Mouse (Mus musculus) midbrain, embryonic 16.5 days (tissue): Measurements from ENCODE around the gene Shq1. TPM values are rescaled to one million over a fixed set of nuclear protein-coding genes. Genes with fewer than 3 reads are reported as not detected.

Experiments
- ATAC-seq: fragments of 200-750 bp; cut with Nextera tagmentation; 2 replicates; pipeline ENCODE4 v1.8.0; 2017; ENCODE audit warnings: moderate TSS enrichment
- H3K27ac ChIP-seq: fragments of 300-500 bp; sonication (generic); 2 replicates; pipeline ENCODE4 v1.5.1; 2014; ENCODE audit warnings: mild to moderate bottlenecking, low read length, mixed read lengths
- H3K27me3 ChIP-seq: fragments of 300-500 bp; sonication (generic); 2 replicates; pipeline ENCODE4 v1.6.1; 2014; ENCODE audit warnings: low read depth, low read length, mixed read lengths; ENCODE audit not compliant: control insufficient read depth, insufficient read depth
- H3K36me3 ChIP-seq: fragments of 300-500 bp; sonication (generic); 2 replicates; pipeline ENCODE4 v1.6.1; 2014; ENCODE audit warnings: mild to moderate bottlenecking, low read length, moderate library complexity, mixed read lengths; ENCODE audit not compliant: control insufficient read depth, insufficient read depth
- H3K4me1 ChIP-seq: fragments of 300-500 bp; sonication (generic); 2 replicates; pipeline ENCODE4 v1.6.1; 2014; ENCODE audit warnings: mild to moderate bottlenecking, low read length, mixed read lengths; ENCODE audit not compliant: control insufficient read depth, insufficient read depth
- H3K4me2 ChIP-seq: fragments of 300-500 bp; sonication (generic); 2 replicates; pipeline ENCODE4 v1.6.1; 2014; ENCODE audit warnings: mild to moderate bottlenecking, low read length, mixed read lengths
- H3K4me3 ChIP-seq: fragments of 300-500 bp; sonication (generic); 2 replicates; pipeline ENCODE4 v1.5.1; 2014; ENCODE audit warnings: low read depth, mild to moderate bottlenecking, low read length, moderate library complexity, mixed read lengths
- H3K9ac ChIP-seq: fragments of 300-500 bp; sonication (generic); 2 replicates; pipeline ENCODE4 v1.6.1; 2014; ENCODE audit warnings: low read depth, low read length, mixed read lengths
- H3K9me3 ChIP-seq: fragments of 300-500 bp; sonication (generic); replicated peaks from 2 replicates; pipeline ENCODE4 v1.6.1; 2014; ENCODE audit warnings: mild to moderate bottlenecking, low read length, mixed read lengths; ENCODE audit not compliant: control insufficient read depth, poor library complexity, severe bottlenecking
- WGBS: fragments of 180-500 bp; shearing (Covaris S2); extraction: QIAGEN DNeasy Blood & Tissue Kit; methylation state at CpG from one replicate; pipeline ENCODE4 v1.1.7; 2014; 5-methylcytosine and 5-hydroxymethylcytosine counted together
- polyA plus RNA-seq: library from polyadenylated mRNA; unstranded; fragments of >200 nt; fragmentation: Nextera tagmentation; extraction: Ambion mirVana; gene quantifications from 2 replicates; pipeline ENCODE4 v1.2.1, GENCODE M21; 2015

Gene Shq1
- polyA plus RNA-seq, 1 experiment from 2014 or later: 9.7 TPM

DNA sequence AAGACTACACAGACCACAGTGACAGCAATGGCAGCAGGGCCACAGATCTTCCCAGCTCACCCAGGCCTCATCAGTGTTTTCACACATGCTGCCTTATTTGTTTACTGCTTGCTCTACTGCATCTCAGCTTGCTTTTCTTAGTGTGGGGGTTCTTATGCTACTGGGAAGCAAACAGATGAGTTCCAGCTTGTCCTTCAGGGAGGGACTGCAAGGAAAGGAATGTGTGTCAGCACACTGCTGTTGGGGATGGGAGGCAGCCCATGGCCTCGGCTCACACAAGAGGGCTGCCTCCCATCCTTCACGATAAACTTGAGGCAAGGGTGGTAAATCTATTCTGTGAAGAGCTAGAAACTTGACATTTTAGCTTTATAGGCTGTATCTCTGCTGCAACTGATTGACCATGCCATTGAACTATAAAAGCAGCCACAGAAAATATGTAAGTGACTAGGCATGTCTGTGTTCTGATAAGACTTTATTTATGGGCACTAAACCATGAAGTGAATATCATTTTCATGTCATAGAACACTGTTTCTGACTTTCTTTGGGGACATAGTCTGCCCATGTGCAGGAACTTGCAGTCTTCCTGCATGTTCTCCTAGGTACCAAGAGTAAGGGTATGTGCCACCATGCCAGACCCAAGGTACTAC is 48.0 kb downstream of the Shq1 start:
- WGBS: 76% methylated on average over 2 of the region's 2 CpGs
- H3K4me1 ChIP-seq: no peaks in the 10 kb centered on the region
- no peak overlapping the region for H3K9ac ChIP-seq
- H3K27me3 ChIP-seq: no peaks in the 10 kb centered on the region
- no peak overlapping the region for H3K27ac ChIP-seq
- ATAC-seq: no peak
- no peaks in the 10 kb centered on the region for H3K9me3 ChIP-seq
- H3K4me2 ChIP-seq: no peak overlapping the region
- H3K4me3 ChIP-seq: no peak overlapping the region
- H3K36me3 ChIP-seq: no peaks in the 10 kb centered on the region

DNA sequence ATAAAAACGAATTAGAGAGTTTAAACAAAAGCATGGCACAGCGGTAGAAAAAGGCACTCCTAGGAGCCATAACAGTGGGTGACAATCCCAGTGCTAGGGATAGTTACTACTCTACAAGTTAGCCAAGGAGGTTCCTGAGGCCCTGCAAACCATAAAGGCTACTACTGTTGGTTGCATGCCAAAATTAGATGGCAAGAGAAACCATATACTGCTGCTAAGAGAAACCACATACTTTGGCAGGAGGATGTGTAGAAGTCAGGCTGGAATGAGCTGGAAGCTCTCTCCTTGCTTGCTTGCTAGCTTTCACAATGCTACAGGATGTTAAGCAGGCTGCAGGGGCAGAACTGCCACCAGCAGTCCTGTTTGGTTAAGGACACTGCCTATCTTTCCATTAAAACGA is 50.5 kb downstream of the Shq1 start:
- Histone ChIP-seq H3K27ac (no peak overlapping the region), H3K36me3 (no peaks in the 10 kb centered on the region), H3K4me1 (no peaks in the 10 kb centered on the region), H3K27me3 (no peaks in the 10 kb centered on the region), H3K9ac (no peak overlapping the region), H3K4me3 (no peak overlapping the region), H3K4me2 (no peak overlapping the region), H3K9me3 (no peaks in the 10 kb centered on the region)
- ATAC-seq: no peak
- 92% methylated on average over 3 of the region's 3 CpGs for WGBS

DNA sequence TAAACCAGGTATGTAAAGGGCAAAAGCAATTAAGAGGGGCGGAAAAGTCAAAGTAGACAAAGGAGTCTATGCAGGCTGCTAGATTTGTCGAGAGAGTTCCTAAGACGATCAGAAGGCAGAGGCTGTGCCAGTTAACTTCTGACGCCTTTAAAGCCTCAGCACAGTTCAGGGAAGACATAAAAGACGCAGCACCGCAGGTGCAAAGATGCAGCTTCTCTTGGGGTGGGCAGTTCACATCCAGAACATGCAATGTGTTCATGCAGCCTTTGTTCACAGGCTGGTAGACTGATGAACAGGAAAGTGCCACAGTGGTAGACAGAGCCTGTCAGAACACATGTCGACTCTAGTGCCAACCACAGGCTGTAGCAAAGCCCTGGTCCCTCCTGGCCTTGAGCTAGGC is 51.6 kb downstream of the Shq1 start:
- no peaks in the 10 kb centered on the region for H3K27me3 ChIP-seq
- H3K4me2 ChIP-seq: no peak overlapping the region
- H3K9me3 ChIP-seq: no peaks in the 10 kb centered on the region
- H3K36me3 ChIP-seq: no peaks in the 10 kb centered on the region
- H3K9ac ChIP-seq: no peak overlapping the region
- 0 out of 2 replicates have a peak, but pooled peaks cover under 1% of the 10 kb centered on the region for H3K4me1 ChIP-seq
- no peak overlapping the region for H3K27ac ChIP-seq
- H3K4me3 ChIP-seq: no peak overlapping the region
- no peak for ATAC-seq
- WGBS: 93% methylated on average over 7 of the region's 7 CpGs

DNA sequence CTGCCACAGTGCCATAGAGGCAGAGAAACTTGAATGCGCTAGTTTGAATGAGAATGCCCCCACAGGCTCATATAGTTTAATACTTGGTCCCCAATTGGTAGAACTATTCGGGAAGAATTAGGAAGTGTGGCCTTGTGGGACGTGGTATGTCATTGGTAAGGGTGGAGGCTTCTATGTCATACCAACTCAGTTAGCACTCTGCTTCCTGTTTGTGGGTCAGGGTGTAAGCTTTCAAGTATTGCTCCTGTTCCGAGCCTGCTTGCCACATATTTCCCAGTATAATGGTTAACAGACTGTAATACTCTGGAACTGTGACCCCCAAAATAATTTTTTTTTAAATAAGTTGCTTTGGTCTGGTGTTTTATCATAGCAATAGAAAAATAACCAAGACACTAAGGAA is 54.8 kb downstream of the Shq1 start:
- H3K27me3 ChIP-seq: no peaks in the 10 kb centered on the region
- no peaks in the 10 kb centered on the region for H3K9me3 ChIP-seq
- H3K4me2 ChIP-seq: no peak overlapping the region
- no peaks in the 10 kb centered on the region for H3K36me3 ChIP-seq
- WGBS: 95% methylated on average over 4 of the region's 4 CpGs
- H3K4me3 ChIP-seq: no peak overlapping the region
- 0 out of 2 replicates have a peak, but pooled peaks cover 4% of the 10 kb centered on the region for H3K4me1 ChIP-seq
- H3K9ac ChIP-seq: no peak overlapping the region
- H3K27ac ChIP-seq: no peak overlapping the region
- no peak for ATAC-seq

DNA sequence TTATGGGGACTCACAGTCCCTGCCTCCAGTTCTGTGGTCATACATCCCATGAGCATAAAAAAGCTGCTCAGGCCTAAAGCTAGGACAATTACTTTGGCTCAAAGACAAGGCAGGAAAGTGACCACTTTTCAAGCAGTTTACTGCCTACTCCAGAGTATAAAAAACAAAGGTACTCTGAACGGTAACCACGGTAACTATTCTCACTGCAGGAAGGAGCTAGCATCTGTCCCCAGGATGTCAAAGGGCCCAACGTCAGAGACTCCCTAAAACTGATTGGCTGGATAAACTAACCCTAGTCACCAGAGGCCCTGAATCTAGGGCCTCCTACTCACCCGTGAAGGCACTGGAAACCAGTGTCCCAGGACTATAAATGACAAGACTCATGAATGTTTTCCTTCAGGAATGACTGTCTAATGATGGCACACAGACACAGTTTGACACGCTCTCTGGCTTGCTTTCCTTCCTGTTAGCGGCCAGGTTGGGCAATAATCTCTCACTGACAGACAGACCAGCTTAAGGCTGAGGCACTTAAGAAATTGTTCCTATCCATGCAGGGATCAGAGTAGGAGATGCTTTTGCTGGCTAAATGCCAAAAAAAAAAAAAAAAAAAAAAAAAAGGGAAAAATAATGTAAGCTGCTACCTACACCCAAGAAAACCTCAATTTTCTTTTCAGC is 57.2 kb downstream of the Shq1 start:
- no peaks in the 10 kb centered on the region for H3K9me3 ChIP-seq
- H3K4me1 ChIP-seq: 0 out of 2 replicates have a peak, but pooled peaks cover 4% of the 10 kb centered on the region
- H3K4me2 ChIP-seq: no peak overlapping the region
- no peaks in the 10 kb centered on the region for H3K27me3 ChIP-seq
- WGBS: 47% methylated on average over 6 of the region's 6 CpGs
- no peaks in the 10 kb centered on the region for H3K36me3 ChIP-seq
- H3K9ac ChIP-seq: no peak overlapping the region
- H3K27ac ChIP-seq: no peak overlapping the region
- no peak; the same call in 1 of the 2 replicates for ATAC-seq
- no peak overlapping the region for H3K4me3 ChIP-seq

DNA sequence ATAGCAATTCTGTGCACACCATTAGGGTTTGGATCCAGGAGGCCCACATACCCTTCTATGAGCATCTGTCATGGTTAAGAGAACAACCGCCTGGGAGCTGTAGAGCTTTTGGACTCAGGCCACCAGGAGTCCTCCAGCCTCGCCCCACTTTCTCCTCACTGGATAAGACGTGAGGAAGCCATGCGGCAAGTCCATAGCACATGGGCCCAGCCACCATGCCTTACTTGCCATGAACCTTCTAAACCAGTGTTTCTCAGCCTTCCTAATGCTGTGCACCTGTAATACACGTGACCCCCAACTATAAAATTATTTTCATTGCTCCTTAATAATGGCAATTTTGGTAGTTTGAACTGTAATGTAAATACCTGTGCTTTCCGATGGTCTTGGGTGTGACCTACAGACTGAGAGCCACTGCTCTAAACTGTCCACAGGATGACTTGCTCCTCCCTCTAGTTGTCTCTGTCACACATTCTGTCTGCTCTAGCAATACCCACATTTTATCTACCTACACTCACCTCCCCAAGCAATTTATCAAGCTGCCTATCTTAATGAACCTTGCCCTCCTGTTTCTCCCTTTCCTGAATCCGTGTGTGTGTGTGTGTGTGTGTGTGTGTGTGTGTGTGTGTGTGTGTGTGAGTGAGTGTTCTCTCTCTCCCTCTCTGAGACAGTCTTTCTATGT is 59.9 kb downstream of the Shq1 start:
- ATAC-seq: no peak
- H3K27me3 ChIP-seq: no peaks in the 10 kb centered on the region
- H3K9me3 ChIP-seq: no peaks in the 10 kb centered on the region
- no peak overlapping the region for H3K4me3 ChIP-seq
- no peak overlapping the region for H3K9ac ChIP-seq
- H3K36me3 ChIP-seq: no peaks in the 10 kb centered on the region
- H3K4me2 ChIP-seq: no peak overlapping the region
- 0 out of 2 replicates have a peak, but pooled peaks cover 4% of the 10 kb centered on the region for H3K4me1 ChIP-seq
- 92% methylated on average over 7 of the region's 7 CpGs for WGBS
- no peak overlapping the region for H3K27ac ChIP-seq

DNA sequence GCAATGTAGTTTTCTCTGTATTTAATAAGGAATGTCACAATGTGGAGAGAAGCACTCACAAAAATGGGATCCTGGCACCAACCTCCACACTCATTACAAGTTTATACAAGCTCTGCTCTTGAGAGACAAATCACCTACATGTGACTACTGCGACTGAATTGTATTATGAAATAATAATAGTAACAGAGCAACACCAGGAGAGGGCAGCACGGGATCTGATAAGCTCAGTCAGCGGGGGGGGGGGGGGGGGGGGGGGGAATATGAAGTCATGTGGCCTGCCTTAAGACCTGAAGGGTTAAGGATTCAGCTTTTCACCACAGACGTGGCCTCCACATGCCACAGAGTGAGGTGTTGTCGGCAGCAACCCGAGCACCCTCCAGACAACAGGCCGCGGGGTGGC is 60.8 kb downstream of the Shq1 start:
- Histone ChIP-seq H3K27ac (no peak overlapping the region), H3K9me3 (no peaks in the 10 kb centered on the region), H3K27me3 (no peaks in the 10 kb centered on the region), H3K36me3 (no peaks in the 10 kb centered on the region), H3K4me3 (no peak overlapping the region), H3K4me1 (0 out of 2 replicates have a peak, but pooled peaks cover 4% of the 10 kb centered on the region), H3K9ac (no peak overlapping the region), H3K4me2 (no peak overlapping the region)
- no peak for ATAC-seq
- 84% methylated on average over 7 of the region's 8 CpGs for WGBS

DNA sequence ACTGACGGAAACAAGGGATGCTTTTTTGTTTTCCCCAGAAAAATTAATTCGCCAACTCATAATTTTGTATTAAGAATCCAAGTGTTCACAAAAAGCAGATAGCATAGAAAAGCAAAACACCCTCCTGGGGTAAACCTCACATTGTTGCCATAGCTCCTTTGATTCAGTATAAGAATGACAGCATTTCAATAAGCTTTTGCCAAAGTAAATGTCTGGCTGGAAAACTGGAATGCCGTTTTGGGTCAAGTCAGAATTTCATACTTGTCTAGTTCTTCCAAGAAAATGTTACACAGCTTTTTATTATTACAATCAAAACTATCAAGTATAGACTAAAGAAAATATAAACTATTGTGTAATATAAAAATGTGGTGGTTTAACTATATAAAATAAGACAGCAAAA is 61.7 kb downstream of the Shq1 start:
- no peak overlapping the region for H3K4me2 ChIP-seq
- no peak overlapping the region for H3K4me3 ChIP-seq
- H3K9me3 ChIP-seq: no peaks in the 10 kb centered on the region
- H3K36me3 ChIP-seq: no peaks in the 10 kb centered on the region
- H3K27ac ChIP-seq: no peak overlapping the region
- 70% methylated on average over 3 of the region's 3 CpGs for WGBS
- no peaks in the 10 kb centered on the region for H3K27me3 ChIP-seq
- no peak for ATAC-seq
- 0 out of 2 replicates have a peak, but pooled peaks cover 3% of the 10 kb centered on the region for H3K4me1 ChIP-seq
- no peak overlapping the region for H3K9ac ChIP-seq

DNA sequence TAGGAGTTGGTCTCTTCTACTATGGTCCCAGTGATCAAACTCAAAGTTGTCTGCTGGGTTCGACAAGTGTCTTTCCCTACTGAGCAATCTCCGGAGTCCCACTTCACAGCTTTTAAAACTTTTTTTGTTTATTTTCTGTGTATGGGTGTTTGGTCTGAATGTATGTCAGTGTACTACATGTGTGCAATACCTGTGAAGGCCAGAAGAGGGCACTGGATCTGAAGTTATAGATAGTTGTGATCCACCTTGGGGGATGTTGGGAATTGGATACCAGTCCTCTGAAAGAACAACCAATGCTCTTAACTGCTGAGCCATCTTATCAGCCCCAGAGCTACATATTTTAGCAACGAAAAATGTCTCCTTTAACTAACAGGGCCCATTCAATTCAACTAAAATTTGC is 62.5 kb downstream of the Shq1 start:
- no peaks in the 10 kb centered on the region for H3K36me3 ChIP-seq
- no peaks in the 10 kb centered on the region for H3K9me3 ChIP-seq
- 93% methylated on average over 3 of the region's 3 CpGs for WGBS
- H3K27ac ChIP-seq: no peak overlapping the region
- no peaks in the 10 kb centered on the region for H3K27me3 ChIP-seq
- H3K4me2 ChIP-seq: no peak overlapping the region
- no peaks in the 10 kb centered on the region for H3K4me1 ChIP-seq
- ATAC-seq: no peak
- no peak overlapping the region for H3K9ac ChIP-seq
- no peak overlapping the region for H3K4me3 ChIP-seq
